Mouse (Mus musculus) CH12F3 (cell line): ENCODE measurements around the gene Tecpr2.

Experiments
- in situ Hi-C: fragments of 300-500 bp; cut with MboI; formaldehyde crosslinking; loops from 2 replicates; pipeline ENCODE4 v1.14.3; 2020; ENCODE audit warnings: low sequenced_read_pairs

Gene Tecpr2

DNA sequence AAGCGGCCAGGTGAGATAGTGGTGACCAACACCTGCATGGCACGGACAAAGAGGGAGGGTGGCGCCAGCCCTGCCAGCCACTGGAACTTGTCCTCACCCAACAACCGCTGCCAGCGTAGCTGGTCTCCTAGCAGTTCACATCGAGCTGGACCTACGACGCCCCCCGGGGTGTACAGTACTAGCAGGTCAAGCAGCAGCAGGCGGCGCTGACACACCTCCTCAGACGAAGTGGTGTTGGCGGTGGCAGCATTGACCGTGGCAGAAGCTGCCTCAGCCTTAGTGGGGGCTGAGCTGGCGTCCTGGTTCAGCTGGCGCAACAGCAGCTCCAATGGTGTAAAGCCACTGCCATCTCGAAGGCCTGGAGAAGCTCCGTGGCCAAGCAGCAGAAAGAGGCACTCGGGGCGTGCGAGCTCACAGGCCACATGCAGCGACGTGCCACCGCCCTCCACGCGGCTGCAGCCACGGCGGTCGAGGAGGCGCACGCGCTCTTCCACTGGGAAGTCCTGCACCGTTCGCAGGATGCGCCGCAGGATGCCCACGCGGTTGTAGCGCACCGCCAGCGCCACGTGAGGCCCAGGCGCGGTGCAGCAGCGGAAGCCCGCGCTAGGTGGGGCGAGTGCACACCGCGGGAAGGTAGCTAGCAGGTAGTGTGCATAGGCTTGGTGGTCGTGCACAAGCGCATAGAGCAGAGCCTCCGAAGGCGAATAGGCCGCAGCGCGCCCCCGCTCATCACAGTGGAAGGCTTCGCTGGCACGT is 87.7 kb downstream of the Tecpr2 start:
- in situ Hi-C loops, result no loop called here

GRCm38 (mm10) chr12:110977345-110977733 is 88.3 kb downstream of the Tecpr2 start:
- in situ Hi-C loops, result no loop called here

DNA sequence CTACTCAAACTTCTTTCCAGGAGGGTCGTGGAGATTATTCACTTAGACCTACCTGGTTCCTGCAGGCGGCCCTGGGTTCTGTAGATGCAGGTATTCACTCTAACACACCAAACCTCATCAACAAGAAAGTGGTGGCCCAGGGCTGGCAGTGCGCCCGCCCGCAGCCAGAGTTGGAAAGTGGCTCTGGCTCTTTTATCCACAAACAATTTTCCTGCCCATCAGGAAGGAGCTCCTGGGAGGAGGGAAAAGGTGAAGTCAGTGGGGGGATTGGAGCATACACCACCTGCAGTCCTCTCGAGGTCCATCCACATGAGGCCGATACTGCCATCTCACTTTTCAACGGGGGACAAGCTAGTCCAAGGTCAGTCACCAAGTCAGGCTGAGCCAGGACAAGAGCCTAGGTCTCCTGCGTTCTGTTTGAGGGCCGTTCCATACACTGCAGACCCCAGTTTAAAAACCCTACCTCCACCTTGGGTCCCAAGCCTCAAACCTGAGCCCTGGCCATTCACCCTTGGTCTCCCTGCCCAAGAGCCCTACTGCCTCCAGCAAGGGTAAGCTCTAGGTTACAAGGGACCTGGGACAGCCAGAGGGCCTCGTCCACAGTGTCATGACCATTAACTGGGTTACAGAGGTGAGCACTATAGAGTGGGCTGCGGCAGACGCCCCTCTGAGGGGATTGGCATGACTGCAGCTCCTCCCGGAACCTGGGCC is 89.0 kb downstream of the Tecpr2 start:
- in situ Hi-C loops, result no loop called here

DNA sequence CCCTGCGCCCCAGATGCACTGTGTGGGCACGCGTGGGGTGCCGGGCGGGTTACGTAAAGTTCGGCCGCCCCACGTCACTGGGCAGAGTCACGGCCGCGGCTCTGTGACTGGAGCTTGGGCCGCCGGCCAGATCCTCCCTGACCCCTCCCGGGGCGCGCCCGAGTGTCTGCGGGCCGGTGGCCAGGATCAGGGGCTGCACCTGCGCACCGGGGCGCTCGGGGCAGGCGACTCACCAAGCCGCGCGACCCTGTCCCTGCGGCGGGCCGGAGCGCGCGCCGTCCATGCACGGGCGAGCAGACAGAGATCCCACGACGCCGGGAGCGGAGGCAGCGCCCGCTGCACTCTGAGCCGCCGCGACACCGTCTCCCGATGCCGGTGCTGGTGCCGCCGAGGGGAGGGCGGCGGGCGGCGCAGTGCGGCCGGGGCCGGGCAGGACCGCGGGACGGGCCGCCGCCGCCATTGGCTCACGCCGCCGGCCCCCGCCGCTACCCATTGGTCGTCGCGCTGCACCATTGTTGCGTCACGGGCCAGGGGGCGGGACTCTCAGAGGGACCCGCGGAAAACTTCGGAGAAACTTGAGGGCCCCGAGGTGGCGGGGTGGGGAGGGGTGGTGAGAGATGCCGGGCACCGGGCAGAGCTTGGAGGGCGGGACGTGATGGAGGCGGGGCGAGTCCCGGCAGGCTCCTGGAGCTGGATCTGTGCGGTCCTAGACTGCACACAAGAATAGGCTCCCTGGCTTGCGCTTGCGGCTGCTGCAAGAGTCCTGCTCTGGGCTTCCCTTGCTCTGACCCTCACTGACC is 89.7 kb downstream of the Tecpr2 start, which contains the start of gene Ankrd9:
Gene Ankrd9, minus strand, starts transcription at position 434 of the 800 bp plus-strand sequence.
- in situ Hi-C loops, result no loop called here

- in situ Hi-C loops, result no loop called here
These were observed 90.7 kb downstream of the Tecpr2 start for GRCm38 (mm10) chr12:110979808-110980207.

GRCm38 (mm10) chr12:110981736-110982135 is 92.7 kb downstream of the Tecpr2 start:
- in situ Hi-C loops, result no loop called here

DNA sequence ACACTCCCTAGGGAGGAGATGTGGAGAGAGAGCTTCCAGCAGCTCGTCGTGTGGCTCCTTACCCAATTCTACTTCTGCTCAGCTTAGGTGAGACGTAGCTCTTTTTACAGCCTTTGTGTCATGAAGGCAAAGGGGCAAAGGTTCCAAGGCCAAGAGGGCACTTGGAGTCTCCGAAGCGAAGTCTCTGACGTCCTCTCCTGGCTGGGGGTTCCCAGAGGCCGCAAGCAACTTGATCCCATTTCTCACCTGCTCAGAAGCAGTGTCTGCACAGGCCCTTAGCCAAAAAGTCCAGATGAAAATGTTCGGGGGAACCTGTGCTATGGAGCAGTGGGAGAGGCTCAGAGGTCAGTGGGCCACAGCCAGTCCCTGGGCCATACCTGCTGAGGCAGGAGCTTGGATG is 94.0 kb downstream of the Tecpr2 start:
- in situ Hi-C loops, result no loop called here

- in situ Hi-C loops, result no loop called here
These were observed 94.7 kb downstream of the Tecpr2 start for GRCm38 (mm10) chr12:110983714-110984113.

DNA sequence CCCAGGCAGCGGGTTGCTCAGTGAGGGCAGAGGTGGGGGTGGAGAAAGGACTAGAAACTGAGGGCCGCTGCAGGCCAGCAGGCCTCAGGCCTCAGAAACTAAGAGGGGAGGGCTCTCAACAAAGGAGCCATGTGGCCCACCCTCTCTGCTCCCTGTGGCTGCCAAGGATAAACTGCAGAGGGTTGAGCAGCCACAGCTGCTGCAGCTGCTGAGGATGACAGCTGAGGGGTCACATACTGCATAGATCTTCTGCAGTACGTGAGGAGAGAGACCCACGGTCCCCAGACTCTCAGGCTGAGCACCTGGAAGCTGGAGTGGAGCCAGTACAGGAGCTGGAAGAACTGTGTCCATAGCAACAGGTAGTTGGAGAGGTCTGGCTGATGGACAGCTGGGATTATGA is 95.5 kb downstream of the Tecpr2 start:
- in situ Hi-C loops, result no loop called here

- in situ Hi-C loops, result no loop called here
These were observed 96.1 kb downstream of the Tecpr2 start for GRCm38 (mm10) chr12:110985141-110985540.

GRCm38 (mm10) chr12:110986536-110987425 is 97.7 kb downstream of the Tecpr2 start:
- in situ Hi-C loops, result no loop called here

- in situ Hi-C loops, result no loop called here
These were observed 100.3 kb downstream of the Tecpr2 start for GRCm38 (mm10) chr12:110989409-110989808.

- in situ Hi-C loops, result no loop called here
These were observed 101.4 kb downstream of the Tecpr2 start for GRCm38 (mm10) chr12:110990500-110990899.

DNA sequence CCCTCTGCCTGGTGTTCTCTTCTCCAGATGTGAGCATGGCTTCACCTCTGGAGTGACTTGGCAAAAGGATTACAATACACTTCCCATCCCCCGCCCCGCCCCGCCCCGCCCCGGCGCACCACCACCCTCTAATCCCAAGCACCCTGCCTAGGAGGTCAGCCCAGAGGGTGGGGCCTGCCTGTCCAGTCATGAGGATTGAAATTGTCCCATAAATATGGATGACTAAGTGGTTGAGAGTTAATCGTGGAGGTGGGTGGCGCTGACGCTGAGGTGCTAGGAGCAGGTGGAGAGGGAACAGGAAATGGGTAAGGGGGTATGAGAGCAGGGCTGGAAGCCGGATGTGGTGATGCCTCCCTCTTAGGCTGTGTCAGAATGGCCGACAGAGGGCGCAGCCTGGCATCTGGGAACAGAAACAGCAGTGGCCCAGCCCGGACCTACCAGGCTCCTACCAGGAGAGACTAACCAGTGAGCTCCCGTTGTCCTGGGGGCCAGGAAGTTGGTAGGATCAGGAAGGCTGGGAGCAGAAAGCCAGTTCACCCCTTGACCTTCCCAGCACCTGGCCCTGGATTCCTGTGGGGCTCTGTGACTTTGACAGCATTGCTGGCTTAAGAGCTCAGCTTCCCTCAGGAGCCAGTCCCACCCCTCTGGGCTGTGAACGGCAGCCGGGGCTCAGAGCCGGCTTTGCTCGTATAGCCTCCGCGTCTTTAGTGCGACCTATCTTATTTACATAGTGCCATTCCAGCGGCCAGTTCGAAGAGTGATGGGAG is 102.5 kb downstream of the Tecpr2 start:
- in situ Hi-C loops, result no loop called here

- in situ Hi-C loops, result no loop called here
These were observed 103.1 kb downstream of the Tecpr2 start for GRCm38 (mm10) chr12:110992128-110992553.

DNA sequence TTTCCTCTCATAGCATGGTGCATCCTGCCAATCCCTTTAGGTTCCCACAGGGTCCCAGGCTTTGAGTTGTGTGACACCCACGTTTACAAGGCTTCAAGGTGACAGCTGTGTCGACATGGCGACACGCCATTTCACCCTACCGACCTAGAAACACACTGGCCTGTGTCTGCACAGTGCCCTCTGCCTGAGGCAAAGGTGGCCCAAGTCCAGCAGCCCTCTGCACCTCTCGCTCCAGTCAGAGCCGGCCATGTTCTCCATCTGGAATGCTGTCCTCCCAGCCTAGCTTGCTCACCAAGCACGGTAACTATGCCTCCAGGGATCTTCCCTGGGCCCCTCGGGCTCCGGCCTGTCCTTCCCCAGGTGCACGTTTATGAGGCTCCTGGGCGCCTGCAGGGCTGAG is 103.7 kb downstream of the Tecpr2 start:
- in situ Hi-C loops, result no loop called here

DNA sequence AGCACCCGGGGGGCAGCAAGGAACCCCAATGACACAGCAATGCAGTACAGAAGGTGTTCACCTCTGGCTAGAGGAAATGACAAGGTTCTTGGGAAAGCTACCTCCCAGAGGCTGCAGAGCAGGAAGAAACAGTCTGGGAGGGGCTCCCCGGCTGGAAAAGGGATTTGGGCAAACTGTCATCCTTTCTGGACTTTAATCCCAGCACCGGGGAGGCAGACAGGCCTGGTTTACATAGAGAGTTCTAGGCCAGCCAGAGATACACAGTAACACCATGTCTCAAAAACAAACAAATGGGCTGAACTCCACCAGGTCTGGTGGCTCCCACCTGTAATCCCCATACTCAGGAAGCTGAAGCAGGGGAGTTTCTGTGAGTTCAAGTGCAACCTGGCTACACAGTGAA is 104.2 kb downstream of the Tecpr2 start:
- in situ Hi-C loops, result no loop called here

GRCm38 (mm10) chr12:110994666-110995065 is 105.6 kb downstream of the Tecpr2 start:
- in situ Hi-C loops, result no loop called here

GRCm38 (mm10) chr12:110998092-110998491 is 109.0 kb downstream of the Tecpr2 start:
- in situ Hi-C loops, result no loop called here

- in situ Hi-C loops, result no loop called here
These were observed 110.8 kb downstream of the Tecpr2 start for GRCm38 (mm10) chr12:110999820-111000219.
